ENCODE assay signal across 8 mouse cellular contexts in genomic region chr17:84141691-84142090, GRCm38 (mm10). TPM values are rescaled to one million over a fixed set of nuclear protein-coding genes. Genes with fewer than 3 reads are reported as not detected.
A peak's percentile ranks its signal among the peaks of the same experiment; 100 is the strongest.
DNase-seq lines count a peak whose midpoint lies in the region; ATAC-seq lines count a peak whose summit lies in the region.

No protein-coding gene starts in this region.

- DNase-seq in midbrain, embryonic 10.5 days (ENCODE audit: low spot score), result no peak
- DNase-seq in liver, embryonic 11.5 days (ENCODE audit: low spot score), result no peak
- DNase-seq in cerebellum, adult 8-10 months, result no peak

- H3K4me3 ChIP-seq in midbrain, embryonic 10.5 days, result no peak overlapping the region
- H3K4me3 ChIP-seq in midbrain, embryonic 16.5 days (ENCODE audit: low read depth, low read length), result no peak overlapping the region
- H3K4me3 ChIP-seq in heart, embryonic 14.5 days (ENCODE audit: control insufficient read depth in 1 of 2, insufficient read depth in 1 of 2, low read depth in 1 of 2, low read length in 2 of 2), result no peak overlapping the region
- no peak overlapping the region for H3K4me3 ChIP-seq in liver, embryonic 11.5 days (ENCODE audit: low read depth, low read length)
- H3K4me3 ChIP-seq in stomach, embryonic 16.5 days (replicated peaks; ENCODE audit: low read length), result no peak overlapping the region
- H3K4me3 ChIP-seq in forebrain, embryonic 12.5 days (replicated peaks), result no peak overlapping the region
- no peak overlapping the region for H3K4me3 ChIP-seq in neural tube, embryonic 15.5 days (replicated peaks)

- peaks cover 39% of the 10 kb centered on the region for H3K4me1 ChIP-seq in midbrain, embryonic 10.5 days
- H3K4me1 ChIP-seq in midbrain, embryonic 16.5 days (ENCODE audit: control insufficient read depth, insufficient read depth, low read length), result no peaks in the 10 kb centered on the region; the same call in 1 of the 2 replicates
- peaks cover 46 to 49% of the 10 kb centered on the region in 2 experiments for H3K4me1 ChIP-seq in heart, embryonic 14.5 days (ENCODE audit: control insufficient read depth in 2 of 2, insufficient read depth in 2 of 2, low read length in 2 of 2)
- peaks cover 82% of the 10 kb centered on the region for H3K4me1 ChIP-seq in liver, embryonic 11.5 days (replicated peaks; ENCODE audit: control insufficient read depth, insufficient read depth, low read length)
- H3K4me1 ChIP-seq in stomach, embryonic 16.5 days (ENCODE audit: control insufficient read depth, insufficient read depth, low read length), result peaks cover 57% of the 10 kb centered on the region
- peaks cover 19% of the 10 kb centered on the region for H3K4me1 ChIP-seq in forebrain, embryonic 12.5 days
- H3K4me1 ChIP-seq in neural tube, embryonic 15.5 days, result peaks cover 27% of the 10 kb centered on the region

- H3K27me3 ChIP-seq in midbrain, embryonic 10.5 days (ENCODE audit: low read depth, poor library complexity, severe bottlenecking), result peaks cover 19% of the 10 kb centered on the region
- H3K27me3 ChIP-seq in midbrain, embryonic 16.5 days (ENCODE audit: control insufficient read depth, insufficient read depth, low read depth, low read length), result no peaks in the 10 kb centered on the region
- H3K27me3 ChIP-seq in heart, embryonic 14.5 days (ENCODE audit: control insufficient read depth, insufficient read depth, low read length), result no peaks in the 10 kb centered on the region
- no peaks in the 10 kb centered on the region for H3K27me3 ChIP-seq in liver, embryonic 11.5 days (replicated peaks; ENCODE audit: control insufficient read depth, insufficient read depth, low read length)
- H3K27me3 ChIP-seq in stomach, embryonic 16.5 days (ENCODE audit: control insufficient read depth, insufficient read depth, low read length), result no peaks in the 10 kb centered on the region
- H3K27me3 ChIP-seq in forebrain, embryonic 12.5 days, result 0 out of 2 replicates have a peak, but pooled peaks cover 2% of the 10 kb centered on the region
- no peaks in the 10 kb centered on the region for H3K27me3 ChIP-seq in neural tube, embryonic 15.5 days (replicated peaks)

- H3K36me3 ChIP-seq in midbrain, embryonic 10.5 days, result no peaks in the 10 kb centered on the region
- no peaks in the 10 kb centered on the region for H3K36me3 ChIP-seq in midbrain, embryonic 16.5 days (ENCODE audit: control insufficient read depth, insufficient read depth, low read length)
- no peaks in the 10 kb centered on the region for H3K36me3 ChIP-seq in heart, embryonic 14.5 days (ENCODE audit: control insufficient read depth, insufficient read depth, low read length)
- H3K36me3 ChIP-seq in liver, embryonic 11.5 days (ENCODE audit: control insufficient read depth, insufficient read depth, low read length), result no peaks in the 10 kb centered on the region
- no peaks in the 10 kb centered on the region for H3K36me3 ChIP-seq in stomach, embryonic 16.5 days (ENCODE audit: control insufficient read depth, insufficient read depth, low read length)
- H3K36me3 ChIP-seq in forebrain, embryonic 12.5 days (replicated peaks), result no peaks in the 10 kb centered on the region
- no peaks in the 10 kb centered on the region for H3K36me3 ChIP-seq in neural tube, embryonic 15.5 days

- H3K27ac ChIP-seq in midbrain, embryonic 10.5 days (replicated peaks), result 0 out of 2 replicates have a peak overlapping the region, but pooled peaks have one; percentile 6
- no peak overlapping the region for H3K27ac ChIP-seq in midbrain, embryonic 16.5 days (ENCODE audit: low read length)
- peak overlapping the region; percentile 66 to 71 for H3K27ac ChIP-seq in heart, embryonic 14.5 days (replicated peaks in 1 of 2; ENCODE audit: control insufficient read depth in 1 of 2, insufficient read depth in 1 of 2, low read depth in 2 of 2, low read length in 2 of 2)
- peak overlapping the region; percentile 66; the same call in 1 of the 2 replicates for H3K27ac ChIP-seq in liver, embryonic 11.5 days (ENCODE audit: low read depth, low read length)
- peak overlapping the region; percentile 76 for H3K27ac ChIP-seq in stomach, embryonic 16.5 days (ENCODE audit: low read length)
- no peak overlapping the region for H3K27ac ChIP-seq in forebrain, embryonic 12.5 days
- no peak overlapping the region for H3K27ac ChIP-seq in neural tube, embryonic 15.5 days (replicated peaks)

- H3K9ac ChIP-seq in midbrain, embryonic 16.5 days (ENCODE audit: low read depth, low read length), result no peak overlapping the region
- no peak overlapping the region for H3K9ac ChIP-seq in heart, embryonic 14.5 days (ENCODE audit: low read length)
- peak overlapping the region; percentile 3; the same call in 1 of the 2 replicates for H3K9ac ChIP-seq in liver, embryonic 11.5 days (ENCODE audit: low read depth, low read length)
- no peak overlapping the region; the same call in 1 of the 2 replicates for H3K9ac ChIP-seq in stomach, embryonic 16.5 days (ENCODE audit: low read length)
- no peak overlapping the region for H3K9ac ChIP-seq in forebrain, embryonic 12.5 days
- no peak overlapping the region for H3K9ac ChIP-seq in neural tube, embryonic 15.5 days (replicated peaks)

- H3K9me3 ChIP-seq in midbrain, embryonic 10.5 days (replicated peaks), result no peaks in the 10 kb centered on the region
- no peaks in the 10 kb centered on the region for H3K9me3 ChIP-seq in midbrain, embryonic 16.5 days (replicated peaks; ENCODE audit: control insufficient read depth, low read length, poor library complexity, severe bottlenecking)
- no peaks in the 10 kb centered on the region for H3K9me3 ChIP-seq in heart, embryonic 14.5 days (ENCODE audit: control insufficient read depth, low read length)
- H3K9me3 ChIP-seq in liver, embryonic 11.5 days (ENCODE audit: control insufficient read depth, low read length), result no peaks in the 10 kb centered on the region
- no peaks in the 10 kb centered on the region for H3K9me3 ChIP-seq in stomach, embryonic 16.5 days (replicated peaks; ENCODE audit: control insufficient read depth, low read length)
- H3K9me3 ChIP-seq in forebrain, embryonic 12.5 days, result no peaks in the 10 kb centered on the region
- no peaks in the 10 kb centered on the region for H3K9me3 ChIP-seq in neural tube, embryonic 15.5 days (replicated peaks)

- no peak for ATAC-seq in midbrain, embryonic 16.5 days
- ATAC-seq in heart, embryonic 14.5 days (ENCODE audit: insufficient number of reproducible peaks, insufficient read depth, low FRiP score, low read depth), result peak; percentile 80
- no peak for ATAC-seq in liver, embryonic 11.5 days (replicated peaks; ENCODE audit: low FRiP score)
- ATAC-seq in stomach, embryonic 16.5 days (ENCODE audit: insufficient read depth, low FRiP score), result no peak
- no peak for ATAC-seq in forebrain, embryonic 12.5 days (ENCODE audit: low FRiP score)
- no peak for ATAC-seq in neural tube, embryonic 15.5 days (ENCODE audit: low FRiP score)

- WGBS in midbrain, embryonic 10.5 days, result 82% methylated on average over 6 of the region's 6 CpGs
- 90% methylated on average over 6 of the region's 6 CpGs for WGBS in midbrain, embryonic 16.5 days
- WGBS in heart, embryonic 14.5 days, result 69% methylated on average over 6 of the region's 6 CpGs
- 74% methylated on average over 6 of the region's 6 CpGs for WGBS in liver, embryonic 11.5 days
- WGBS in stomach, embryonic 16.5 days, result 65% methylated on average over 6 of the region's 6 CpGs
- WGBS in forebrain, embryonic 12.5 days, result 89% methylated on average over 6 of the region's 6 CpGs
- 86% methylated on average over 6 of the region's 6 CpGs for WGBS in neural tube, embryonic 15.5 days

- H3K4me2 ChIP-seq in midbrain, embryonic 16.5 days (ENCODE audit: low read length), result no peak overlapping the region
- no peak overlapping the region for H3K4me2 ChIP-seq in heart, embryonic 14.5 days (ENCODE audit: low read length)
- no peak overlapping the region for H3K4me2 ChIP-seq in liver, embryonic 11.5 days
- no peak overlapping the region for H3K4me2 ChIP-seq in stomach, embryonic 16.5 days (ENCODE audit: low read depth, low read length)
- H3K4me2 ChIP-seq in forebrain, embryonic 12.5 days, result no peak overlapping the region
- no peak overlapping the region for H3K4me2 ChIP-seq in neural tube, embryonic 15.5 days

RNA-seq across cellular contexts. Expression of gene Zfp36l2, which starts 46.1 kb away (rescaled TPM):
- polyA plus RNA-seq in midbrain, embryonic 10.5 days (2016; fragmentation: Nextera tagmentation; extraction: Ambion mirVana), result 7.8 and 8.1 TPM in 2 replicates
- 3.1 and 3.6 TPM in 2 replicates for polyA plus RNA-seq in midbrain, embryonic 16.5 days (2015; fragmentation: Nextera tagmentation; extraction: Ambion mirVana)
- 8.5 and 9.6 TPM in 2 replicates for polyA plus RNA-seq in heart, embryonic 14.5 days (2014; fragmentation: Nextera tagmentation; extraction: Ambion mirVana)
- 24.7 and 26.7 TPM in 2 replicates for polyA plus RNA-seq in liver, embryonic 11.5 days (2014; fragmentation: Nextera tagmentation; extraction: Ambion mirVana)
- 12.7 and 14.5 TPM in 2 replicates for polyA plus RNA-seq in stomach, embryonic 16.5 days (2015; fragmentation: Nextera tagmentation; extraction: Ambion mirVana)
- polyA plus RNA-seq in forebrain, embryonic 12.5 days (2016; fragmentation: Nextera tagmentation; extraction: Ambion mirVana), result 9.7 and 10.6 TPM in 2 replicates
- 4.8 and 10.0 TPM in 2 replicates for polyA plus RNA-seq in neural tube, embryonic 15.5 days (2015; fragmentation: Nextera tagmentation; extraction: Ambion mirVana)

Comparison
In these comparisons a context has a peak if more than half of its experiments do, and no peak if none do; other contexts are left out.
1. H3K27ac ChIP-seq: peak in midbrain, embryonic 10.5 days (single experiment), heart, embryonic 14.5 days (2 of 2), liver, embryonic 11.5 days (single experiment) and stomach, embryonic 16.5 days (single experiment); none in midbrain, embryonic 16.5 days (single experiment), forebrain, embryonic 12.5 days (single experiment) and neural tube, embryonic 15.5 days (single experiment).